Mouse (Mus musculus) megakaryocyte, embryonic 14.5 days (primary cell): Measurements from ENCODE around the gene Akr1a1.

Experiments
- FLI1 ChIP-seq: IDR thresholded peaks from 2 replicates; pipeline ENCODE4 v1.6.1; 2012; ENCODE audit warnings: low read length, inconsistent platforms, mixed read lengths
- GATA1 ChIP-seq: IDR thresholded peaks from 3 replicates; pipeline ENCODE4 v1.6.1; 2012; ENCODE audit warnings: mixed read lengths, low read length, inconsistent platforms, borderline replicate concordance

GRCm38 (mm10) chr4:116687041-116687440, 35.6 kb upstream of the Akr1a1 start:
- TF ChIP-seq GATA1 (no peak), FLI1 (no peak)
